Mouse (Mus musculus) erythroblast, embryonic 14.5 days (primary cell): ENCODE results near the gene Naa20.

Experiments
- GATA1 ChIP-seq: IDR thresholded peaks from 2 replicates; pipeline ENCODE4 v1.6.1; 2012; ENCODE audit warnings: low read length, inconsistent platforms, mixed read lengths
- TAL1 ChIP-seq: IDR thresholded peaks from 3 replicates; pipeline ENCODE4 v1.6.1; 2012; ENCODE audit warnings: low read length, inconsistent platforms, mixed read lengths

- TF ChIP-seq TAL1, result no peak
- no peak for TF ChIP-seq GATA1
Measured at GRCm38 (mm10) chr2:145893756-145894155, 8.1 kb upstream of the Naa20 start.
